ENCODE assay signal across 10 mouse cellular contexts in the genomic region with DNA sequence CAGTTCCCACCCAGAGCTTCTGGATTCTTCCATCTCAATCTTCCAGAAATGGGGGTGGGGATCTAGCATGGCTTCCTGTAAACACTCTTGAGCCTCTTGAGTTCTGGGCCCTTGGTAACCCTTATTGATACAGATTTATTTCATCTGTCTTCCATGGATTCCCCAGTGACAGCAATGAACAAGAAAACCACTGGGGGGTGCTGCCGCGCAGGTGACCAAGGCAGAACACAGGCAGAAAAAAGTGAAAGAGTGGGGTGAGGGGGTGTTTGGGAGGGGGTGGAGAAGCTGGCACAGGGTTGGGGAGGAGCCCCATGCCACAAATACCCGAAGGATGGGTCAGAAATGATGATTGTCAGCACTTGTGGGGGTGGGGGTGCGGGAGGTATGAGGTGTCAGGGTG. TPM values are rescaled to one million over a fixed set of nuclear protein-coding genes. Genes with fewer than 3 reads are reported as not detected.
A peak's percentile ranks its signal among the peaks of the same experiment; 100 is the strongest.
DNase-seq lines count a peak whose midpoint lies in the region; ATAC-seq and TF ChIP-seq lines count a peak whose summit lies in the region.
"Had no signal": no experiment of that assay in that cellular context is flagged by ENCODE, and none has a peak within 500 bp of the region (broad histone marks: within the 10 kb centered on the region; RNA-seq: fewer than 3 reads in every experiment).

No protein-coding gene starts in this region.

- peak; percentile 82 to 88 for DNase-seq in cerebellum, postnatal 10 days
- no peak for DNase-seq in cerebellum, adult 9-11 months
- DNase-seq in spleen, adult 2 months (ENCODE audit: low read depth in 1 of 2, low spot score in 2 of 2): no peak
- no peak for DNase-seq in spleen, postnatal 14 days (ENCODE audit: low spot score in 2 of 2)
- DNase-seq in forebrain, embryonic 11.5 days (ENCODE audit: low spot score): peak; percentile 72
- no peak for DNase-seq in gastrocnemius, postnatal 10 days

- no peak overlapping the region for H3K4me3 ChIP-seq in spleen, adult 2 months (ENCODE audit: extremely low read depth, insufficient read depth, insufficient read length)
- no peak overlapping the region for H3K4me3 ChIP-seq in forebrain, embryonic 11.5 days (ENCODE audit: low read depth, low read length)
- H3K4me3 ChIP-seq in kidney, embryonic 16.5 days (ENCODE audit: low read length): no peak overlapping the region
- no peak overlapping the region for H3K4me3 ChIP-seq in neural tube, embryonic 14.5 days (ENCODE audit: low read depth, low read length)

- peaks cover 4% of the 10 kb centered on the region; the same call in 1 of the 2 replicates for H3K4me1 ChIP-seq in spleen, adult 2 months (ENCODE audit: control insufficient read depth, insufficient read depth, insufficient read length)
- H3K4me1 ChIP-seq in forebrain, embryonic 11.5 days (replicated peaks; ENCODE audit: control insufficient read depth, insufficient read depth, low read length): peaks cover 7% of the 10 kb centered on the region; the same call in 1 of the 2 replicates
- peaks cover 50% of the 10 kb centered on the region for H3K4me1 ChIP-seq in kidney, embryonic 16.5 days (ENCODE audit: insufficient read depth, low read length)
- H3K4me1 ChIP-seq in neural tube, embryonic 14.5 days (ENCODE audit: control insufficient read depth, insufficient read depth, low read length): peaks cover 27% of the 10 kb centered on the region

- no peak overlapping the region for H3K27ac ChIP-seq in spleen, adult 2 months (ENCODE audit: insufficient read depth, low read length)
- H3K27ac ChIP-seq in forebrain, embryonic 11.5 days (ENCODE audit: low read depth, low read length): peak overlapping the region; percentile 99; the same call in 1 of the 2 replicates
- H3K27ac ChIP-seq in kidney, embryonic 16.5 days (ENCODE audit: low read length): peak overlapping the region; percentile 99
- H3K27ac ChIP-seq in neural tube, embryonic 14.5 days (ENCODE audit: low read depth, low read length): peak overlapping the region; percentile 94

- H3K9ac ChIP-seq in forebrain, embryonic 11.5 days (ENCODE audit: low read length): no peak overlapping the region
- H3K9ac ChIP-seq in kidney, embryonic 16.5 days (replicated peaks; ENCODE audit: low read length): no peak overlapping the region
- H3K9ac ChIP-seq in neural tube, embryonic 14.5 days (replicated peaks; ENCODE audit: low read depth, low read length): no peak overlapping the region
- H3K9ac ChIP-seq: hindbrain, embryonic 15.5 days had no signal

- ATAC-seq in forebrain, embryonic 11.5 days (replicated peaks; ENCODE audit: low FRiP score): no peak
- no peak for ATAC-seq in kidney, embryonic 16.5 days (ENCODE audit: low FRiP score, low TSS enrichment)
- ATAC-seq in neural tube, embryonic 14.5 days (ENCODE audit: low read depth): no peak
- ATAC-seq: Patski had no signal

- peak overlapping the region; percentile 15; the same call in 1 of the 2 replicates for H3K4me2 ChIP-seq in forebrain, embryonic 11.5 days (ENCODE audit: low read depth, low read length, severe bottlenecking)
- no peak overlapping the region for H3K4me2 ChIP-seq in kidney, embryonic 16.5 days (replicated peaks; ENCODE audit: low read depth, low read length)
- H3K4me2 ChIP-seq in neural tube, embryonic 14.5 days (ENCODE audit: low read depth, low read length): no peak overlapping the region

- no peak for TF ChIP-seq POLR2A in spleen, adult 2 months (IDR thresholded peaks at IDR 0.05; ENCODE audit: low read depth, low read length)

- H3K27me3 ChIP-seq in spleen, adult 2 months (ENCODE audit: control insufficient read depth, insufficient read depth, low read length): peaks cover 10% of the 10 kb centered on the region
- H3K27me3 ChIP-seq in forebrain, embryonic 11.5 days (ENCODE audit: control insufficient read depth, insufficient read depth, low read length): no peaks in the 10 kb centered on the region
- no peaks in the 10 kb centered on the region for H3K27me3 ChIP-seq in kidney, embryonic 16.5 days (ENCODE audit: insufficient read depth, low read length)
- H3K27me3 ChIP-seq in neural tube, embryonic 14.5 days (ENCODE audit: control insufficient read depth, insufficient read depth, low read length): no peaks in the 10 kb centered on the region
- H3K27me3 ChIP-seq: hindbrain, embryonic 15.5 days; Patski had no signal

- H3K9me3 ChIP-seq in forebrain, embryonic 11.5 days (ENCODE audit: control insufficient read depth, low read length): no peaks in the 10 kb centered on the region
- H3K9me3 ChIP-seq in kidney, embryonic 16.5 days (ENCODE audit: low read length): no peaks in the 10 kb centered on the region
- H3K9me3 ChIP-seq in neural tube, embryonic 14.5 days (ENCODE audit: control insufficient read depth, low read length): no peaks in the 10 kb centered on the region
- H3K9me3 ChIP-seq: hindbrain, embryonic 15.5 days had no signal

- 16% methylated on average over 4 of the region's 4 CpGs for WGBS in spleen, adult 2 months
- 23% methylated on average over 4 of the region's 4 CpGs for WGBS in forebrain, embryonic 11.5 days
- 38% methylated on average over 4 of the region's 4 CpGs for WGBS in kidney, embryonic 16.5 days
- WGBS in neural tube, embryonic 14.5 days: 26% methylated on average over 4 of the region's 4 CpGs

- H3K36me3 ChIP-seq in spleen, adult 2 months (ENCODE audit: control insufficient read depth, insufficient read depth, low read length): no peaks in the 10 kb centered on the region
- no peaks in the 10 kb centered on the region for H3K36me3 ChIP-seq in forebrain, embryonic 11.5 days (ENCODE audit: control insufficient read depth, insufficient read depth, low read length)
- H3K36me3 ChIP-seq in kidney, embryonic 16.5 days (ENCODE audit: insufficient read depth, low read length): no peaks in the 10 kb centered on the region
- H3K36me3 ChIP-seq in neural tube, embryonic 14.5 days (ENCODE audit: control insufficient read depth, insufficient read depth, low read length): no peaks in the 10 kb centered on the region
- H3K36me3 ChIP-seq: hindbrain, embryonic 15.5 days had no signal

- peak; percentile 42; the same call in 1 of the 2 replicates for TF ChIP-seq CTCF in spleen, adult 2 months (IDR thresholded peaks at IDR 0.05; ENCODE audit: extremely low read depth, insufficient read depth, insufficient read length, insufficient replicate concordance)

RNA-seq across cellular contexts. Expression of gene Ddr1, which starts 1.4 kb away (rescaled TPM):
- 27.0 and 38.7 TPM in 2 replicates for polyA plus RNA-seq in spleen, adult 2 months (2012; rRNA removed)
- 130 and 144 TPM in 2 replicates for polyA plus RNA-seq in forebrain, embryonic 11.5 days (2014; fragmentation: Nextera tagmentation; extraction: Ambion mirVana)
- polyA plus RNA-seq in kidney, embryonic 16.5 days (2015; fragmentation: Nextera tagmentation; extraction: Ambion mirVana): 107 and 108 TPM in 2 replicates
- polyA plus RNA-seq in neural tube, embryonic 14.5 days (2014; fragmentation: Nextera tagmentation; extraction: Ambion mirVana): 48.6 and 65.6 TPM in 2 replicates
- total RNA-seq in gastrocnemius, postnatal 10 days (2021): 10 to 100 TPM; 35.2 to 42.8 TPM

RNA-seq across cellular contexts. Expression of gene Gtf2h4, which starts 32.3 kb away (rescaled TPM):
- 21.7 and 23.5 TPM in 2 replicates for polyA plus RNA-seq in spleen, adult 2 months (2012; rRNA removed)
- polyA plus RNA-seq in forebrain, embryonic 11.5 days (2014; fragmentation: Nextera tagmentation; extraction: Ambion mirVana): 41.2 and 47.4 TPM in 2 replicates
- polyA plus RNA-seq in kidney, embryonic 16.5 days (2015; fragmentation: Nextera tagmentation; extraction: Ambion mirVana): 51.9 and 55.6 TPM in 2 replicates
- polyA plus RNA-seq in neural tube, embryonic 14.5 days (2014; fragmentation: Nextera tagmentation; extraction: Ambion mirVana): 20.7 and 21.0 TPM in 2 replicates
- 10 to 100 TPM; 18.2 to 20.5 TPM for total RNA-seq in gastrocnemius, postnatal 10 days (2021)

RNA-seq across cellular contexts. Expression of gene Vars2, which starts 38.4 kb away (rescaled TPM):
- polyA plus RNA-seq in spleen, adult 2 months (2012; rRNA removed): 28.9 and 37.3 TPM in 2 replicates
- 16.2 and 19.5 TPM in 2 replicates for polyA plus RNA-seq in forebrain, embryonic 11.5 days (2014; fragmentation: Nextera tagmentation; extraction: Ambion mirVana)
- polyA plus RNA-seq in kidney, embryonic 16.5 days (2015; fragmentation: Nextera tagmentation; extraction: Ambion mirVana): 19.8 and 21.0 TPM in 2 replicates
- 10.7 and 11.7 TPM in 2 replicates for polyA plus RNA-seq in neural tube, embryonic 14.5 days (2014; fragmentation: Nextera tagmentation; extraction: Ambion mirVana)
- total RNA-seq in gastrocnemius, postnatal 10 days (2021): 10 to 100 TPM; 17.0 to 24.0 TPM

Comparison
In these comparisons a context has a peak if more than half of its experiments do, and no peak if none do; other contexts are left out.
1. DNase-seq: peak in cerebellum, postnatal 10 days (2 of 2) and forebrain, embryonic 11.5 days (single experiment); none in cerebellum, adult 9-11 months (single experiment), spleen, adult 2 months (0 of 2), spleen, postnatal 14 days (0 of 2) and gastrocnemius, postnatal 10 days (single experiment).